Mouse (Mus musculus): ENCODE data around the gene Agtrap.
"Not testable (repeated sequence)": the region's sequence is repeated elsewhere in the genome, so short reads cannot be mapped to it uniquely, and the experiment has no call there.

Agtrap gene

DNA sequence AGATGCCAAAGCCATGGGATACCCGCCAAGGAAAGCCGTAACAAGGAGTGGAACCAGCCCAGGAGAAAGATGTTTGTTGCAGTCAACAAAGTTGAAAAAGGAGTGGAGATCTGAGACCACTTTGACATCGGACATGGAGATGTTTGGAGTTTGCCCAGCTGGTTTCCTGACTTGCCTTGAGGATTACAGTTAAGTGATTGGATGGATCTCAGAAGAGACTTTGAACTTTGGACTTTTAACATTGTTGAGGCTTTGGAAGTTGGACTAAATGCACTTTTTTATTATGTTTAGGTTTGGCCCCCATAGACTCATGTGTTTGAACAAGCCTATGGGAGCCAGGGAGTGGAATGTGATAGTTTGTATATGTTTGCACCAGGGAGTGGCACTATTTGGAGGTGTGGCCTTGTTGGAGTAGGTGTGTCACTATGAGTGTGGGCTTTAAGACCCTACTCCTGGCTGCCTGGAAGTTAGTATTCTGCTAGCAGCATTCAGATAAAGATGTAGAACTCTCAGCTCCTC lies 37.4 kb downstream of the Agtrap start:
- DNase-seq (ENCODE audit: low spot score in 2 of 2): not testable (repeated sequence)

- no peak for DNase-seq (ENCODE audit: low spot score in 2 of 2)
These were observed 41.3 kb downstream of the Agtrap start for GRCm38 (mm10) chr4:148046450-148047031.

- DNase-seq (ENCODE audit: low spot score in 2 of 2): no peak
These were observed 43.7 kb downstream of the Agtrap start for GRCm38 (mm10) chr4:148044113-148044512.

- not testable (repeated sequence) for DNase-seq (ENCODE audit: low spot score in 2 of 2)
These were observed 44.5 kb downstream of the Agtrap start for GRCm38 (mm10) chr4:148043327-148043726.

DNA sequence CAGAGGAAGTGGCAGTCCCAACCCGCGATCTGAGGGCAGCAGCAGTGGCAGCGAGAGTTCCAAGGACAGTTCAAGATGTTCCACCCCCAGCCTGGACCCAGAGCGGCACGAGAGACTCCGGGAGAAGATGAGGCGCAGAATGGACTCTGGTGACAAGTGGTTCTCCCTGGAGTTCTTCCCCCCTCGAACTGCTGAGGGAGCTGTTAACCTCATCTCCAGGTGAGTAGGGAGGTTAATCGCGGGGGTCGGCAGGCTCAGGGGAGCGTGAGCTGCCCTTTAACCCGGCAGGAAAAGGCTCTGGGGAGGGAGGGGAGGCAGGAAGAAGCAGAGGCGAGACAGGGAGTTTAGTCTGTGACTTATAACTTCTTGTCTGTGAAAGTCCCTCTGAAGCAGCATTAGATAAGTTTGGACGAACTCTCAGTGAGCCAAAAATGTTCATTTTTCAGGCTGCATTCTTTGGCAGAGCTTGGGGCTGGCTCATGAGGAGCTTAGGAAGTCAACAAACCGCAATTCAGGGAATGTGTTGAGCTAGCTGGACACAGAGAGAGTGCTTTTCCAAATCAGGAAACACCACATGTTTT lies 46.1 kb downstream of the Agtrap start:
- no peak for DNase-seq (ENCODE audit: low spot score in 2 of 2)

GRCm38 (mm10) chr4:148040933-148041610 lies 46.8 kb downstream of the Agtrap start:
- peak in 1 of 2 experiments; percentile 32 for DNase-seq (ENCODE audit: low spot score in 2 of 2)

DNA sequence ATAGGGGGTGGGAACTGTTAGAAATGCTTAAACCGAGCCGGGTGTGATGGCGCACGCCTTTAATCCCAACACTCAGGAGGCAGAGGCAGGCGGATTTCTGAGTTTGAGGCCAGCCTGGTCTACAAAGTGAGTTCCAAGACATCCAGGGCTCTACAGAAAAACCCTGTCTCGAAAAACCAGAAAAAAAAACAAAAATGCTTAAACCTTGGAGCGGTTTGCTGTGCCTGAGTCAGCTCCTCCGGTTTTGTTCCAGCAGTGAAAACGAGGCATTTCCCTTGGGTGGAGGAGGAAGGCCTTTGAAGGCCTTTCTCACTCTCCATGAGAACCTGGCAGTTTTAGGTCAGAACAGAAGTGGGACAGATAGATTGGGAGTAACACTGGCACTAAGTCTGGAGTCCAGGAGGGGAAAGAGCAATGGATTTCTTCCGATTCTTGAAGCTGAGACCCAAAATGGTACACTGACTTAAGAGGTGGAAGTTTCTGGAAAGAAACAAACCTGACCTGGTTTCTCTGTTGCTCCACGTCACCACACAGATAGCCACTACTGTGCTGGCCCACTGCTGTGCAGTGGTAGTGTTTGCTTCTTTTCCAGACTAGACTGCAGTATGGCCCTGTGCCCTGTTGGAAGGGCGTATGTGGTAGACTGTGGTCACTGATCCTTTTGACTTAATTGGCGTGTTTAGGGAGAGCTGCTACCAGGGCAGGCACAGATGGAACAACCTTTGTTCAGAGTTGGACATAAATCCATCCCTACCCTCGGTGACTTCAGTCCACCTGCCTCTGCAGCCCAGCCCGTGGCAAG lies 47.6 kb downstream of the Agtrap start:
- no peak for DNase-seq (ENCODE audit: low spot score in 2 of 2)

DNA sequence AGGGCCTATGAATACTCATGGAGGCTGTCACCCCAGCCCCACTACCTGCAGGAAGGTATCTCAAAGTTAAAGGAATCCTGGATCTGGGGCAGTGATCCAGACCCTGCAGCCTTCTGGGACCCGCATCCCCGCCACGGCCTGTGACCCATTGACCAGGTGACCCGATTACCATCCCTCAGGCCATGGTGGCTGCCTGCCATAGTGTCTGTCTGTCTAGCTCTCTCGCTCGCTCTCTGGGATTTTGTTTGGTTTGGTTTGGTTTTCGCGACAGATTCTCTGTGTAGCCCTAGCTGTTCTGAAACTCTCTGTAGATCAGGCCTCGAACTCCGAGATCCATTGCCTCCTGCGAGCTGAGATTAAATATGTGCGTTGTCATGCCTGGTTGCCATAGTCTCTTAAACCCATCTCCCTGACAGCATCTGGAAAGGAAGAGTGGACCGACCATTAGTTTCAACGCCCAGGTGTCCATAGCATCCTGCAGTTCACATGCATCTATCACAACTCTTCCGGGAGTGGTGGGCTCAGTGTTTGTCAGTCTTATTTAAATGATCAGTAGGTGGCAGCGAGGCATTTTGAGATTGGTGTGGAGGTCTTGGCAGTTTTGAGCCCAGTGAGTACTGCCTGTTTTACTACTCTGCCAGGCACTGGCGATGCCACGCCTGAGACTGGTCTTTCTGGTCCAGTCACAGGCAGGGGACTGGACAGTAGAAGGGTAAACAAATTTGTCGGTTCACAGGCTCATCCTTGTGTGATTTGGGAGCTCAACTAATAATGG lies 48.4 kb downstream of the Agtrap start:
- peak in 1 of 2 experiments; percentile 15 for DNase-seq (ENCODE audit: low spot score in 2 of 2)

- peak; percentile 98 to 99 for DNase-seq (ENCODE audit: low spot score in 2 of 2)
These were observed 49.1 kb downstream of the Agtrap start, which contains the start of the genes Clcn6 and Mthfr for GRCm38 (mm10) chr4:148038600-148039253. TSS of gene Clcn6 (minus strand) at chr4:148038821. TSS of gene Mthfr (plus strand) at chr4:148039077.

DNA sequence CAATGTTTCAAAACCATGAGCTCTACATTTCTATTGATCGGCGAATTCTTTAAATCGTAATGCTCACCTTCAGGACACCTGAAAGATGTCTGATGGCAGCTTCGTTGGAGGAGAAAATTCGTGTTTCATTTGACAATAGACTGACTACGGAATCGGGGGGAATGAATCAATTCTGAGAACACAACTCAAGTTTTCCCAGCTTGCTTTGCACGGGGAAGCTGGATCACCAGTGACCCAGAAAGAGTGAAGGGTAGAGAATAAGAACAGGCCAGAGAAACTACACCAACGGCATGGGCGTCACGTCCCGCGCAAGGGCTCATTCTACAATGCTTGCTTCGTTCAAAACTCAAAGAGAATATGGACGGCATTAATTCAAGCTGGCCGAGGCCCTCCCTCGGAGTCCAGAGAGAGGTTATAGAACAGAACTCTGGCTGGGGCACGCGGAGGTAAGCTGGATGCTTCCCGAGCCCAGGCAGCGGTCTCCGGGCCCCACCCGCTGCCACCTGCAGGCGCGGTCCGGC lies 49.7 kb downstream of the Agtrap start:
- DNase-seq (ENCODE audit: low spot score in 2 of 2): no peak

- DNase-seq (ENCODE audit: low spot score in 2 of 2): no peak
These were observed 52.4 kb downstream of the Agtrap start for GRCm38 (mm10) chr4:148035440-148035839.

DNA sequence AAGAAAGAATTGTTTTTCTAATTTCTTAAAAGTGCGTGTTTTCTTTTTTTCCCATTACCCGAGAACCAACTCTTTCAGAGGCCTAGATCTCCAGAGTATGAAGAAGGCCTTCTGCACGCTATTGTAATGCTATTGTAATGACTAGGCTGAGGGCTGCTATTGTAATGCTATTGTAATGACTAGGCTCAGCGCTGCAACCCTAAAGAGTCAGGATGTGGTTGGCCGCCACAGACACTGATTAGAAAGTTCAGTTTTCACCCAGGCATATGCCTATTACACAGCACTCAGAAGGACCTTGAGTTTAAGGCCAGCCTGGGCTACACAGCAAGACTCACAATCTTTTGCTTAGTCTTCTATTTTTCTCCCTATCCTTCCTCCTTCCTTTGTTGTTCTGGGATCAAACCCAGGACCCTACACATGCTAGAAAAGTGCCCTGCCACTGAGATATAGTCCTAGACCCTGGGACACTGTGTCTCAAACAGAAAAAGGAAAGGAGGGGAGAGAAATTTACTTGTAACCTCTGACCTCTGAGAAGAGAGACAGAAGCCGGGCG lies 53.9 kb downstream of the Agtrap start:
- DNase-seq (ENCODE audit: low spot score in 2 of 2): no peak

DNA sequence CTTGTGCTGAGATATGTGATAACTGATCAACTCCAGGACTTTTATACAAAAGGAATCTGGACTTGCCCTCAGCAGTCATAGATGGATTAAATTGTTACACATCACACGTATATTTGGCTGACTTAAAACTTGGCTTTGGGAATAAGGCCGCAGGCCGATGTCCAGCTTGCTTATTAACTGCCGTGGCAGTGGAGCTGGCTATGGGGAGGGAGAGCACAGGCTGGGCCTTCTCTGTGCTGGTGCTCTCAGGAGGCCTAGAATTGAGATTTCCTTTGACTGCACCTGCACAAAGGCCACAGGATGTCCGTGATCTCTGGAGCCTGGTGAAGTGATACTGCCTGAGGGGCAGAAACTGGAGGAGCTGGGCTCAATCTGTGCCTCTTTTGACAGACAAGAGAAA lies 57.3 kb downstream of the Agtrap start:
- DNase-seq (ENCODE audit: low spot score in 2 of 2): no peak

- DNase-seq (ENCODE audit: low spot score in 2 of 2): no peak
These were observed 58.5 kb downstream of the Agtrap start for GRCm38 (mm10) chr4:148029297-148029696.

Data from spleen, postnatal 14 days (tissue).